Mouse (Mus musculus) cerebellum, adult 2 months (tissue): ENCODE results near the gene Pqlc2.

ENCODE experiments used
- CTCF ChIP-seq: fragments of 200-500 bp; IDR thresholded peaks from 2 replicates; pipeline ENCODE4 v1.5.1; 2011; ENCODE audit warnings: low read depth, mild to moderate bottlenecking, control low read depth, low read length, moderate library complexity, borderline replicate concordance; ENCODE audit not compliant: insufficient read depth
- POLR2A ChIP-seq: fragments of 200-500 bp; IDR thresholded peaks from 2 replicates; pipeline ENCODE4 v1.6.1; 2011; ENCODE audit warnings: low read length, control low read depth, borderline replicate concordance; ENCODE audit not compliant: insufficient read depth

- TF ChIP-seq CTCF: no peak
- TF ChIP-seq POLR2A: no peak
Measured at GRCm38 (mm10) chr4:139338145-139338544, 27.6 kb upstream of the Pqlc2 start.
